ENCODE assay signal across 8 mouse cellular contexts in genomic region chr4:156026013-156026412, GRCm38 (mm10). TPM values are rescaled to one million over a fixed set of nuclear protein-coding genes. Genes with fewer than 3 reads are reported as not detected.
DNase-seq lines count a peak whose midpoint lies in the region; ATAC-seq lines count a peak whose summit lies in the region.

TSS of gene Tnfrsf18 (plus strand) at chr4:156026164.

- DNase-seq in cerebellum, adult 9-11 months: peak; percentile 30
- DNase-seq in cerebellum, postnatal 36 days: no peak
- DNase-seq in CD4-positive helper T cell, adult 2 months (ENCODE audit: low read depth, low spot score): peak; percentile 80
- peak; percentile 59 to 70 for DNase-seq in kidney, postnatal 4 days
- peak; percentile 81 for DNase-seq in thymus, postnatal 25 days
- DNase-seq in ovary, postnatal 36 days (ENCODE audit: low spot score): no peak

- peak; percentile 76 for ATAC-seq in granulocyte monocyte progenitor cell, adult 5-6 weeks (replicated peaks; ENCODE audit: poor library complexity, severe bottlenecking)
- ATAC-seq in megakaryocyte-erythroid progenitor cell, adult 5-6 weeks (replicated peaks; ENCODE audit: low FRiP score, low TSS enrichment, poor library complexity, severe bottlenecking): peak; percentile 60

RNA-seq across cellular contexts. Expression of gene Tnfrsf18, which starts in this region (rescaled TPM):
- total RNA-seq in granulocyte monocyte progenitor cell, adult 5-6 weeks (2014; fragmentation: Nextera tagmentation): 0.99 and 4.6 TPM in 2 replicates
- 1.9 and 4.6 TPM in 2 replicates for total RNA-seq in granulocyte monocyte progenitor cell, adult 5-6 weeks (2017)
- total RNA-seq in megakaryocyte-erythroid progenitor cell, adult 5-6 weeks (2014; fragmentation: Nextera tagmentation): 3.7 and 7.5 TPM in 2 replicates
- total RNA-seq in megakaryocyte-erythroid progenitor cell, adult 5-6 weeks (2017): 2.6 and 7.0 TPM in 2 replicates

Comparison
In these comparisons a context has a peak if more than half of its experiments do, and no peak if none do; other contexts are left out.
1. DNase-seq: peak in cerebellum, adult 9-11 months (single experiment), CD4-positive helper T cell, adult 2 months (single experiment), kidney, postnatal 4 days (2 of 2) and thymus, postnatal 25 days (single experiment); none in cerebellum, postnatal 36 days (0 of 2) and ovary, postnatal 36 days (single experiment).